Mouse (Mus musculus): ENCODE measurements around the gene Cops3.

DNA sequence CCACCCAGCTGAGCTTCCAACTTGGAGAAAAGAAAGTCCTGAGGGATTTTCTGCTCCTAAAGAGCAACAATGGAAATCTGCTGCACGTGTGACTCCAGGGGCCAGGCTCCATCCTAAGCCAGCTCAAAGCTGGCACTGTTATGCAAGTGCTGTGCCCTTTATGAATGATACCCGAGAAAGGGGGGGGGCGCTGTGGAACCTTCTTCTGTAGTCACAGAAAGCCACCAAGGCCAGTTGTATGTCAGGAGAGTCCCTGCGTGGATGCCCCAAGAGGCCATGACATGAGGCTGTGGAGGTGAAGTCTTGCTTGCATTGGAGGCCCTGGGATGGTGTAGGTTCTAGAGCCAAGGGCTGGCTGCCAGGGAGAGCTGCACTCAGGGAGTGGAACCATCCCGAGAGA lies 48.5 kb upstream of the Cops3 start:
- TF ChIP-seq CTCF (IDR thresholded peaks at IDR 0.05; ENCODE audit: extremely low read depth, insufficient read depth, insufficient read length, insufficient replicate concordance): no peak
- TF ChIP-seq POLR2A (IDR thresholded peaks at IDR 0.05; ENCODE audit: low read depth, low read length): no peak
